Mouse (Mus musculus) inflammation-experienced regulatory T-cells, adult 6 months (primary cell): ENCODE measurements around the gene Wnt11. TPM values are rescaled to one million over a fixed set of nuclear protein-coding genes. Genes with fewer than 3 reads are reported as not detected.

Experiments
- polyA plus RNA-seq, 3 experiments: library from polyadenylated mRNA; unstranded; fragments of 100-300 nt; shearing (Covaris generic); gene quantifications; one replicate each; pipeline ENCODE4 v1.2.1; 2017

Wnt11 gene
- polyA plus RNA-seq, 3 experiments from 2014 or later, result not detected

Other genes with a start within 250 kb of the Wnt11 start
- gene Emsy, start 178.3 kb upstream of the Wnt11 start, polyA plus RNA-seq, result 10 to 100 TPM; 59.5 to 72.4 (median 63.1) TPM
- 10 to 100 TPM; 13.2 to 14.9 (median 13.9) TPM for gene Thap12, start 132.0 kb upstream of the Wnt11 start, polyA plus RNA-seq